Mouse (Mus musculus): ENCODE results near the gene Mki67. TPM values are rescaled to one million over a fixed set of nuclear protein-coding genes. Genes with fewer than 3 reads are reported as not detected.

The Mki67 gene
- polyA plus RNA-seq, 1 experiment from 2014 or later, result 43.7 TPM

GRCm38 (mm10) chr7:135664211-135664610, 52.0 kb downstream of the Mki67 start:
- no peak overlapping the region for H3K9ac ChIP-seq (ENCODE audit: low read length)
- H3K4me3 ChIP-seq (ENCODE audit: low read length), result no peak overlapping the region
- no peak overlapping the region for H3K27ac ChIP-seq (ENCODE audit: low read length)
- H3K27me3 ChIP-seq (ENCODE audit: control insufficient read depth, insufficient read depth, low read depth, low read length), result no peaks in the 10 kb centered on the region
- H3K36me3 ChIP-seq (ENCODE audit: control insufficient read depth, insufficient read depth, low read length), result no peaks in the 10 kb centered on the region
- H3K4me2 ChIP-seq (ENCODE audit: low read depth, low read length), result no peak overlapping the region
- 80% methylated on average over 7 of the region's 7 CpGs for WGBS
- no peak for ATAC-seq (ENCODE audit: low read depth)
- no peaks in the 10 kb centered on the region for H3K4me1 ChIP-seq (replicated peaks; ENCODE audit: control insufficient read depth, insufficient read depth, low read length)
- no peaks in the 10 kb centered on the region for H3K9me3 ChIP-seq (ENCODE audit: control insufficient read depth, low read length)

- H3K4me2 ChIP-seq (ENCODE audit: low read depth, low read length), result no peak overlapping the region
- H3K36me3 ChIP-seq (ENCODE audit: control insufficient read depth, insufficient read depth, low read length), result no peaks in the 10 kb centered on the region
- H3K9me3 ChIP-seq (ENCODE audit: control insufficient read depth, low read length), result no peaks in the 10 kb centered on the region
- H3K9ac ChIP-seq (ENCODE audit: low read length), result no peak overlapping the region
- no peaks in the 10 kb centered on the region for H3K4me1 ChIP-seq (replicated peaks; ENCODE audit: control insufficient read depth, insufficient read depth, low read length)
- no peak overlapping the region for H3K4me3 ChIP-seq (ENCODE audit: low read length)
- ATAC-seq (ENCODE audit: low read depth), result no peak
- H3K27me3 ChIP-seq (ENCODE audit: control insufficient read depth, insufficient read depth, low read depth, low read length), result no peaks in the 10 kb centered on the region
- H3K27ac ChIP-seq (ENCODE audit: low read length), result no peak overlapping the region
Observed at GRCm38 (mm10) chr7:135660314-135660713, 55.8 kb downstream of the Mki67 start.

- H3K36me3 ChIP-seq (ENCODE audit: control insufficient read depth, insufficient read depth, low read length), result no peaks in the 10 kb centered on the region
- H3K27me3 ChIP-seq (ENCODE audit: control insufficient read depth, insufficient read depth, low read depth, low read length), result no peaks in the 10 kb centered on the region
- H3K4me3 ChIP-seq (ENCODE audit: low read length), result no peak overlapping the region
- no peak overlapping the region for H3K9ac ChIP-seq (ENCODE audit: low read length)
- H3K9me3 ChIP-seq (ENCODE audit: control insufficient read depth, low read length), result no peaks in the 10 kb centered on the region
- H3K27ac ChIP-seq (ENCODE audit: low read length), result no peak overlapping the region
- WGBS, result 84% methylated on average over 5 of the region's 5 CpGs
- no peak for ATAC-seq (ENCODE audit: low read depth)
- H3K4me2 ChIP-seq (ENCODE audit: low read depth, low read length), result no peak overlapping the region
- H3K4me1 ChIP-seq (replicated peaks; ENCODE audit: control insufficient read depth, insufficient read depth, low read length), result no peaks in the 10 kb centered on the region
Observed at GRCm38 (mm10) chr7:135659314-135659935, 56.7 kb downstream of the Mki67 start.

GRCm38 (mm10) chr7:135658150-135658549, 58.0 kb downstream of the Mki67 start:
- Histone ChIP-seq H3K36me3 (ENCODE audit: control insufficient read depth, insufficient read depth, low read length) (no peaks in the 10 kb centered on the region), H3K27me3 (ENCODE audit: control insufficient read depth, insufficient read depth, low read depth, low read length) (no peaks in the 10 kb centered on the region), H3K4me2 (ENCODE audit: low read depth, low read length) (no peak overlapping the region), H3K9me3 (ENCODE audit: control insufficient read depth, low read length) (no peaks in the 10 kb centered on the region), H3K4me1 (replicated peaks; ENCODE audit: control insufficient read depth, insufficient read depth, low read length) (no peaks in the 10 kb centered on the region), H3K9ac (ENCODE audit: low read length) (no peak overlapping the region), H3K4me3 (ENCODE audit: low read length) (no peak overlapping the region), H3K27ac (ENCODE audit: low read length) (no peak overlapping the region)
- WGBS, result 79% methylated on average over 7 of the region's 7 CpGs
- no peak for ATAC-seq (ENCODE audit: low read depth)

DNA sequence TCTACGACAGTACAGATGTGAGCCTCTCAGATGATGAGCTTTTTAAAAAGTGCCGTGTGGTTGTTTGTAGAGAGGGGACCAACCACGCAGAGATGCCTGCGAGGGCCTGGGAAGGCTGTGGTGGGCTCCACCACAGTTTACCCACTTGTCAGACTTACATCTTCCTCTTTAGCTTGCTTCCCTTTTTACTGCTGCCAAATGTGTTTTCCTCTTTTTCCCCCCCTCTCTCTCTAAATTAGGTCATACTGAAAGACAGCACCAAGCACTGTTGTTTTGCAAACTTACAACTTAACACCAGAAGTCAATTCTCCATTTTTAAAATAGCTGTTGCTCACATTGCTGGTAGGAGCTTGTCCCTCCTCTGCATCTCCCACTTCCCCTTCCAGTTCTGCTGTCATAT, 61.0 kb downstream of the Mki67 start:
- Histone ChIP-seq H3K4me1 (replicated peaks; ENCODE audit: control insufficient read depth, insufficient read depth, low read length) (peaks cover 5% of the 10 kb centered on the region; the same call in 1 of the 2 replicates), H3K27me3 (ENCODE audit: control insufficient read depth, insufficient read depth, low read depth, low read length) (no peaks in the 10 kb centered on the region), H3K9me3 (ENCODE audit: control insufficient read depth, low read length) (no peaks in the 10 kb centered on the region), H3K4me3 (ENCODE audit: low read length) (no peak overlapping the region), H3K9ac (ENCODE audit: low read length) (no peak overlapping the region), H3K27ac (ENCODE audit: low read length) (no peak overlapping the region), H3K4me2 (ENCODE audit: low read depth, low read length) (no peak overlapping the region), H3K36me3 (ENCODE audit: control insufficient read depth, insufficient read depth, low read length) (no peaks in the 10 kb centered on the region)
- no peak for ATAC-seq (ENCODE audit: low read depth)
- 61% methylated on average over 4 of the region's 4 CpGs for WGBS

DNA sequence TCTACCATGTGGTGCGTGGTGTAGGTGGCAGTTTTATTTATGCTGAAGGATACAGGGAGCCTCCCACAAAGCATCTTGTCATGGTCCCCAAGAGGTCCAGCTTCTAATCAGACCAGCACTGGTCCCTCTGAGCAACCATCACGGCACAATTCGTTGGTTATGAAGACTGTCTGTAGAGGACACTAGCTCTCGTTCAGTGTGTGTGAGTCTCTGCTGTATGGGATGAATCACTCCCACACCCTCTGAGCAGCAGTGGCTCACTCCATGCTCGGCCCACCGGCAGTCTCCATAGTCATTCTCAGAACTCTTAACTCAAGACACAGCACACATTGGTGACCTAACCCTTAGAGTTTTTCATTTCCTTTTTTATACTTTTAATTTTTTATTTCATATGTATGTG, 61.9 kb downstream of the Mki67 start:
- no peak overlapping the region for H3K4me2 ChIP-seq (ENCODE audit: low read depth, low read length)
- H3K36me3 ChIP-seq (ENCODE audit: control insufficient read depth, insufficient read depth, low read length), result no peaks in the 10 kb centered on the region
- H3K27me3 ChIP-seq (ENCODE audit: control insufficient read depth, insufficient read depth, low read depth, low read length), result no peaks in the 10 kb centered on the region
- no peak overlapping the region for H3K4me3 ChIP-seq (ENCODE audit: low read length)
- WGBS, result 85% methylated on average over 6 of the region's 6 CpGs
- no peaks in the 10 kb centered on the region for H3K9me3 ChIP-seq (ENCODE audit: control insufficient read depth, low read length)
- H3K9ac ChIP-seq (ENCODE audit: low read length), result no peak overlapping the region
- peaks cover 5% of the 10 kb centered on the region; the same call in 1 of the 2 replicates for H3K4me1 ChIP-seq (replicated peaks; ENCODE audit: control insufficient read depth, insufficient read depth, low read length)
- ATAC-seq (ENCODE audit: low read depth), result no peak
- H3K27ac ChIP-seq (ENCODE audit: low read length), result no peak overlapping the region

DNA sequence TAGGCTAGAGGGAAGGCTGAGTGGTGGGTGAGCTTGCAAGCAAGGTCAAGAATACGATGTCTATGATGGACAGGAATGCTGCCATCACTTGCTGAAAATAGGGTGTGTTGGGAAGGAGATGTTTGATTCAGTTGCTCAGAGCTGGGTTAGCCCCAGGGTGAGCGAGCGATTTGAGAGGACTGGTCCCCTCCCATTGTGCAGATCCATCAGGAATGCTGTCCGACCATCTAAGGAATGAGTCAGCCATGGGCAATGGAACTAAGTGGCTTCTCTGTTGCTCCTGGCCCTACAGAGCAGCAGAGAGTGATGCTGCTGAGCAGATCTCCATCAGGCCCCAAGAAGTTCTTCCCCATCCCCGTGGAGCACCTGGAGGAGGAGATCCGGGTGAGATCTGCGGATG, 62.6 kb downstream of the Mki67 start:
- Histone ChIP-seq H3K9me3 (ENCODE audit: control insufficient read depth, low read length) (no peaks in the 10 kb centered on the region), H3K9ac (ENCODE audit: low read length) (no peak overlapping the region)

GRCm38 (mm10) chr7:135652781-135653180, 63.4 kb downstream of the Mki67 start:
- Histone ChIP-seq H3K27ac (ENCODE audit: low read length) (no peak overlapping the region), H3K9me3 (ENCODE audit: control insufficient read depth, low read length) (0 out of 2 replicates have a peak, but pooled peaks cover 2% of the 10 kb centered on the region), H3K27me3 (ENCODE audit: control insufficient read depth, insufficient read depth, low read depth, low read length) (no peaks in the 10 kb centered on the region), H3K4me3 (ENCODE audit: low read length) (no peak overlapping the region), H3K4me2 (ENCODE audit: low read depth, low read length) (peak overlapping the region; percentile 52; the same call in 1 of the 2 replicates), H3K9ac (ENCODE audit: low read length) (peak overlapping the region; percentile 63; the same call in 1 of the 2 replicates), H3K4me1 (replicated peaks; ENCODE audit: control insufficient read depth, insufficient read depth, low read length) (peaks cover 5% of the 10 kb centered on the region; the same call in 1 of the 2 replicates), H3K36me3 (ENCODE audit: control insufficient read depth, insufficient read depth, low read length) (no peaks in the 10 kb centered on the region)
- 71% methylated on average over 11 of the region's 11 CpGs for WGBS
- no peak for ATAC-seq (ENCODE audit: low read depth)

More for the DNA sequence above, 62.6 kb downstream of the Mki67 start:
- no peak overlapping the region for H3K4me2 ChIP-seq (ENCODE audit: low read depth, low read length)
- 85% methylated on average over 7 of the region's 7 CpGs for WGBS
- H3K27me3 ChIP-seq (ENCODE audit: control insufficient read depth, insufficient read depth, low read depth, low read length), result no peaks in the 10 kb centered on the region
- H3K27ac ChIP-seq (ENCODE audit: low read length), result no peak overlapping the region
- no peak overlapping the region for H3K4me3 ChIP-seq (ENCODE audit: low read length)
- peaks cover 5% of the 10 kb centered on the region; the same call in 1 of the 2 replicates for H3K4me1 ChIP-seq (replicated peaks; ENCODE audit: control insufficient read depth, insufficient read depth, low read length)
- no peaks in the 10 kb centered on the region for H3K36me3 ChIP-seq (ENCODE audit: control insufficient read depth, insufficient read depth, low read length)
- ATAC-seq (ENCODE audit: low read depth), result no peak

- Histone ChIP-seq H3K27ac (ENCODE audit: low read length) (peak overlapping the region; percentile 43; the same call in 1 of the 2 replicates), H3K27me3 (ENCODE audit: control insufficient read depth, insufficient read depth, low read depth, low read length) (no peaks in the 10 kb centered on the region), H3K9me3 (ENCODE audit: control insufficient read depth, low read length) (0 out of 2 replicates have a peak, but pooled peaks cover 2% of the 10 kb centered on the region), H3K4me1 (replicated peaks; ENCODE audit: control insufficient read depth, insufficient read depth, low read length) (peaks cover 5% of the 10 kb centered on the region; the same call in 1 of the 2 replicates), H3K36me3 (ENCODE audit: control insufficient read depth, insufficient read depth, low read length) (no peaks in the 10 kb centered on the region), H3K4me3 (ENCODE audit: low read length) (peak overlapping the region; percentile 41), H3K4me2 (ENCODE audit: low read depth, low read length) (peak overlapping the region; percentile 52), H3K9ac (ENCODE audit: low read length) (peak overlapping the region; percentile 63)
- WGBS, result 32% methylated on average over 18 of the region's 18 CpGs
- peak; percentile 29; the same call in 1 of the 2 replicates for ATAC-seq (ENCODE audit: low read depth)
Observed at GRCm38 (mm10) chr7:135651831-135652511, 64.2 kb downstream of the Mki67 start.
